In the genomic region with DNA sequence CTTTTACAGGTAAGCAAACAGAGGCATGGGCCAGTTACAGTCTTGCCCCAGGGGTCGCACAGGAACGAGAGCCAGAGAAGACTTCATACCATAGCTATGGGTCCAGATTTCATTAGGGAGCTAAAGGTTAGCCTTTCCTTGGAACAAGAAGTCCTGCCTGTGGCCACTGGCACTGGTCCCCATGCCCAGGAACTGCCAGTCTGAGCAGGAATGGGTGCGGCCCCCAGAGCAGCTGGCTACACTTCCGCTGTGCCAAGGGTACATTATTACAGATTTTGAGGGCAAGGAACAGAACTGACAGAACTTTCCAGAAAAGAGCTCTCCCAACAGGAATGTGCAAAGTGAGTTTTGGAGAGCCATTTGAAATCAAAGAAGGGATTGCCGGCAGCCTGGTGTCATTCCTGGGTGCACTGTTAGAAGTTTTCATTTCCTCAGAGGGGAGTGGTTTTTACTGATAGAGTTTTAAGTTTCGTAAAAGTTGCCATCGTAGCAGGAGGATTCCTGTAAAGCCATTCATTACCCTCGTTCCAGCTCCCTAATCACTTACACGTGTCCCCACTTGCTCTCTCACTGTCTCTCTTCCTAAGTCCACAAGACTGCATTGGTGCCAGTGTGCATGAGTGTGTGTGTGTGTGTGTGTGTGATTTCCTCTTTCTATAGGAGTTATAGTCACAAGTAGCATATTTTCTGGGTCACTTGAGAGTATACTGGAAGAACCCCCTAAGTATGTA, we compare ENCODE assay signal across 15 mouse cellular contexts.
DNase-seq lines count a peak whose midpoint lies in the region; ATAC-seq and TF ChIP-seq lines count a peak whose summit lies in the region.
"Had no signal": no experiment of that assay in that cellular context is flagged by ENCODE, and none has a peak within 500 bp of the region (broad histone marks: within the 10 kb centered on the region; RNA-seq: fewer than 3 reads in every experiment).

No protein-coding gene starts in this region.

- H3K9me3 ChIP-seq in forebrain, postnatal 0 days (ENCODE audit: low read length) = no peaks in the 10 kb centered on the region
- H3K9me3 ChIP-seq: heart, embryonic 10.5 days; liver, embryonic 15.5 days had no signal

- H3K36me3 ChIP-seq in forebrain, postnatal 0 days (ENCODE audit: insufficient read depth) = no peaks in the 10 kb centered on the region
- H3K36me3 ChIP-seq: liver, embryonic 15.5 days had no signal

- no peaks in the 10 kb centered on the region for H3K27me3 ChIP-seq in forebrain, postnatal 0 days (ENCODE audit: insufficient read depth, low read length)
- H3K27me3 ChIP-seq: liver, embryonic 15.5 days had no signal

- TF ChIP-seq CTCF in lung, adult 2 months (IDR thresholded peaks at IDR 0.05; ENCODE audit: insufficient read depth, low read length) = no peak
- no peak for TF ChIP-seq CTCF in forebrain, postnatal 0 days (IDR thresholded peaks at IDR 0.05; ENCODE audit: low read depth)

- no peak overlapping the region for H3K9ac ChIP-seq in forebrain, postnatal 0 days
- H3K9ac ChIP-seq: liver, embryonic 15.5 days had no signal

- 37% methylated on average over 9 of the region's 9 CpGs for WGBS in lung, adult 2 months
- 88% methylated on average over 9 of the region's 9 CpGs for WGBS in forebrain, postnatal 0 days

- H3K4me1 ChIP-seq in lung, adult 2 months (ENCODE audit: control insufficient read depth, insufficient read depth, low read length) = peaks cover 20% of the 10 kb centered on the region
- no peaks in the 10 kb centered on the region for H3K4me1 ChIP-seq in forebrain, postnatal 0 days (ENCODE audit: insufficient read depth)
- H3K4me1 ChIP-seq: liver, embryonic 15.5 days had no signal

- no peak overlapping the region for H3K4me3 ChIP-seq in lung, adult 2 months (replicated peaks; ENCODE audit: extremely low read depth, low read depth, low read length)
- no peak overlapping the region for H3K4me3 ChIP-seq in forebrain, postnatal 0 days (ENCODE audit: low read depth, low read length)
- H3K4me3 ChIP-seq: erythroblast, embryonic 14.5 days; heart, embryonic 10.5 days; liver, embryonic 15.5 days had no signal

- TF ChIP-seq POLR2A in lung, adult 2 months (IDR thresholded peaks at IDR 0.05; ENCODE audit: borderline replicate concordance, extremely low read depth, low read depth, low read length) = no peak

- no peak overlapping the region for H3K4me2 ChIP-seq in forebrain, postnatal 0 days (ENCODE audit: low read depth)
- H3K4me2 ChIP-seq: liver, embryonic 15.5 days had no signal

- no peak overlapping the region for H3K27ac ChIP-seq in forebrain, postnatal 0 days (ENCODE audit: low read depth, low read length)
- H3K27ac ChIP-seq: heart, embryonic 10.5 days; liver, embryonic 15.5 days had no signal

- ATAC-seq in forebrain, postnatal 0 days = no peak
- ATAC-seq: hindbrain, embryonic 16.5 days; midbrain, embryonic 16.5 days had no signal

- DNase-seq in gastrocnemius, adult 18-20 months (ENCODE audit: low spot score) = peak; percentile 21
- DNase-seq in gastrocnemius, postnatal 4 days (ENCODE audit: low spot score in 2 of 2) = no peak
- peak; percentile 66 to 79 for DNase-seq in lung, adult 18-20 months
- DNase-seq in lung, adult 2 months = no peak
- DNase-seq in gonadal fat pad, adult 2 months (ENCODE audit: low read depth) = peak; percentile 56
- peak; percentile 80 for DNase-seq in lung, postnatal 36 days
- no peak for DNase-seq in forebrain, postnatal 0 days
- DNase-seq in MN1 (ENCODE audit: low spot score) = no peak
- DNase-seq: cerebellum, postnatal 14 days; thymus, adult 18-20 months had no signal

Comparison
In these comparisons a context has a peak if more than half of its experiments do, and no peak if none do; other contexts are left out.
1. DNase-seq: peak in gastrocnemius, adult 18-20 months (single experiment), lung, adult 18-20 months (2 of 2), gonadal fat pad, adult 2 months (single experiment) and lung, postnatal 36 days (single experiment); none in gastrocnemius, postnatal 4 days (0 of 2), lung, adult 2 months (single experiment), forebrain, postnatal 0 days (single experiment) and MN1 (single experiment).